Mouse (Mus musculus) B cell, adult 2 months (primary cell): ENCODE measurements around the gene Vmn1r185.
"Not testable (repeated sequence)": the region's sequence is repeated elsewhere in the genome, so short reads cannot be mapped to it uniquely, and the experiment has no call there.

ENCODE experiments used
- DNase-seq, 2 experiments: peaks; one replicate each; pipeline ENCODE4 v3.0.0; 2022

Gene Vmn1r185

GRCm38 (mm10) chr7:26618364-26618763 lies at the start of gene Vmn1r185:
TSS of gene Vmn1r185 (minus strand) at chr7:26618464.
- DNase-seq, result not testable (repeated sequence)

- not testable (repeated sequence) for DNase-seq
Observed at GRCm38 (mm10) chr7:26667466-26667865, 49.2 kb upstream of the Vmn1r185 start.

DNA sequence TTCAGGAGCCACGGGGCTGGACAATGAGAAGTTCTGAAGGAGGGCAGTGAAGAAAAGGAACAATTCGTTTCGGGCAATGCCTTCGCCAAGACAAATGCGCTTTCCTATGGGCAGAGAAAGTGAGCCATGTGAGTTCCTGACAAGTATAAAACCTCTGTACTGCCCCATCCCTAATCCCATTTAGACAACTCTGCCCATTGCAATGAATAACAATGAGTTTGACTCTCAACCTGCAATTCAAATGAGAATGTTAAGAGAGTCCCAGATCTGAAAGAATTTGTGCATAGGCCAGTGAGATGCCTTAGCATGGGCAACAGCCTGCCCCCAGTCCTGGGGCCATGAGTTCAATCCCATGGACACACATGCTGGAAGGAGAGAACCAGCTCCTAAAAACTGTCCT lies 47.7 kb upstream of the Vmn1r185 start:
- DNase-seq, result no peak

GRCm38 (mm10) chr7:26589774-26590173 lies 28.5 kb downstream of the Vmn1r185 start:
- DNase-seq, result no peak

- no peak for DNase-seq
Observed at GRCm38 (mm10) chr7:26589077-26589476, 29.2 kb downstream of the Vmn1r185 start.
